Mouse (Mus musculus) MEL (cell line): ENCODE results near the gene Sik3. TPM values are rescaled to one million over a fixed set of nuclear protein-coding genes. Genes with fewer than 3 reads are reported as not detected.

ENCODE experiments used
- DNase-seq: peaks from one replicate; pipeline ENCODE4 v3.0.0; 2011; ENCODE audit warnings: low read depth, low spot score
- H3K27ac ChIP-seq: 2 replicates; pipeline ENCODE4 v1.5.1; 2012; ENCODE audit warnings: low read depth, mild to moderate bottlenecking, control low read depth, low read length, moderate library complexity; ENCODE audit not compliant: control insufficient read depth
- H3K27me3 ChIP-seq, 2 experiments: fragments of 150-350 bp in 1 of 2; sonication (generic) in 1 of 2; 2 replicates each; pipeline ENCODE4 v1.6.1; 2012; ENCODE audit warnings: low read length in 2 of 2, mild to moderate bottlenecking in 2 of 2, improper control_type of control experiment in 1 of 2, moderate library complexity in 1 of 2; ENCODE audit not compliant: insufficient read depth in 2 of 2, control insufficient read depth in 1 of 2
- H3K36me3 ChIP-seq, 2 experiments: 2 replicates each; pipeline ENCODE4 v1.6.1; 2012 to 2014; ENCODE audit warnings: low read length in 2 of 2, improper control_type of control experiment in 1 of 2, inconsistent platforms in 1 of 2, mild to moderate bottlenecking in 1 of 2; ENCODE audit not compliant: insufficient read depth in 2 of 2, control insufficient read depth in 1 of 2
- H3K4me1 ChIP-seq, 2 experiments: fragments of 150-350 bp in 1 of 2; sonication (generic) in 1 of 2; 2 replicates each; pipeline ENCODE4 v1.6.1; 2012; ENCODE audit warnings: low read length in 2 of 2, improper control_type of control experiment in 1 of 2, mild to moderate bottlenecking in 1 of 2; ENCODE audit not compliant: insufficient read depth in 2 of 2, control insufficient read depth in 1 of 2
- H3K4me3 ChIP-seq, 2 experiments: fragments of 150-350 bp in 1 of 2; sonication (generic) in 1 of 2; 2 replicates each; pipeline ENCODE4 v1.5.1; 2012; ENCODE audit warnings: low read depth in 2 of 2, low read length in 2 of 2, mild to moderate bottlenecking in 2 of 2, moderate library complexity in 2 of 2, control low read depth in 1 of 2, improper control_type of control experiment in 1 of 2; ENCODE audit not compliant: control insufficient read depth in 1 of 2, insufficient read depth in 1 of 2
- H3K79me2 ChIP-seq: 2 replicates; pipeline ENCODE4 v1.6.1; 2012; ENCODE audit warnings: mild to moderate bottlenecking, low read length, moderate library complexity; ENCODE audit not compliant: control insufficient read depth, poor library complexity, insufficient read depth
- H3K9ac ChIP-seq: 2 replicates; pipeline ENCODE4 v1.6.1; 2012; ENCODE audit warnings: low read depth, mild to moderate bottlenecking, control low read depth, low read length, moderate library complexity; ENCODE audit not compliant: control insufficient read depth, poor library complexity, severe bottlenecking
- H3K9me3 ChIP-seq: fragments of 150-350 bp; sonication (generic); replicated peaks from 2 replicates; pipeline ENCODE4 v1.6.1; 2012; ENCODE audit warnings: mild to moderate bottlenecking, low read length, improper control_type of control experiment, moderate library complexity; ENCODE audit not compliant: insufficient read depth
- BHLHE40 ChIP-seq: IDR thresholded peaks from 2 replicates; pipeline ENCODE4 v1.6.1; 2012; ENCODE audit warnings: low read depth, mild to moderate bottlenecking, inconsistent platforms, low read length, improper control_type of control experiment, borderline replicate concordance
- CHD2 ChIP-seq: IDR thresholded peaks from 2 replicates; pipeline ENCODE4 v1.6.1; 2011; ENCODE audit warnings: low read length, improper control_type of control experiment
- E2F4 ChIP-seq: IDR thresholded peaks from 2 replicates; pipeline ENCODE4 v1.6.1; 2011; ENCODE audit warnings: low read depth, low read length, improper control_type of control experiment, borderline replicate concordance
- ETS1 ChIP-seq: IDR thresholded peaks from 2 replicates; pipeline ENCODE4 v1.6.1; 2012; ENCODE audit warnings: low read depth, mild to moderate bottlenecking, inconsistent platforms, low read length, improper control_type of control experiment, moderate library complexity
- GABPA ChIP-seq: IDR thresholded peaks from 2 replicates; pipeline ENCODE4 v1.6.1; 2012; ENCODE audit warnings: low read depth, mild to moderate bottlenecking, inconsistent platforms, low read length, improper control_type of control experiment, moderate library complexity
- HCFC1 ChIP-seq: IDR thresholded peaks from 2 replicates; pipeline ENCODE4 v1.6.1; 2012; ENCODE audit warnings: low read depth, mild to moderate bottlenecking, inconsistent platforms, low read length, improper control_type of control experiment, moderate library complexity
- MAFK ChIP-seq: IDR thresholded peaks from 2 replicates; pipeline ENCODE4 v1.6.1; 2011; ENCODE audit warnings: low read depth, mild to moderate bottlenecking, low read length, improper control_type of control experiment, borderline replicate concordance
- MAZ ChIP-seq: IDR thresholded peaks from 2 replicates; pipeline ENCODE4 v1.6.1; 2012; ENCODE audit warnings: low read depth, mild to moderate bottlenecking, inconsistent platforms, low read length, improper control_type of control experiment
- MXI1 ChIP-seq: IDR thresholded peaks from 2 replicates; pipeline ENCODE4 v1.6.1; 2011; ENCODE audit warnings: mild to moderate bottlenecking, low read depth, low read length, improper control_type of control experiment
- NELFE ChIP-seq: IDR thresholded peaks from 2 replicates; pipeline ENCODE4 v1.6.1; 2011; ENCODE audit warnings: low read depth, low read length, improper control_type of control experiment
- RAD21 ChIP-seq: IDR thresholded peaks from 2 replicates; pipeline ENCODE4 v1.6.1; 2011; ENCODE audit warnings: mild to moderate bottlenecking, low read depth, low read length, improper control_type of control experiment
- RCOR1 ChIP-seq: IDR thresholded peaks from 2 replicates; pipeline ENCODE4 v1.6.1; 2012; ENCODE audit warnings: low read depth, mild to moderate bottlenecking, inconsistent platforms, low read length, improper control_type of control experiment
- TBP ChIP-seq: IDR thresholded peaks from 2 replicates; pipeline ENCODE4 v1.8.0; 2011; ENCODE audit warnings: low read depth, low read length, improper control_type of control experiment
- USF2 ChIP-seq, 2 experiments: IDR thresholded peaks; 2 replicates each; pipeline ENCODE4 v1.6.1; 2011 to 2012; ENCODE audit warnings: improper control_type of control experiment in 2 of 2, low read length in 2 of 2, borderline replicate concordance in 1 of 2, inconsistent platforms in 1 of 2, low read depth in 1 of 2, mild to moderate bottlenecking in 1 of 2; ENCODE audit not compliant: insufficient read depth in 1 of 2
- ZC3H11A ChIP-seq: IDR thresholded peaks from 2 replicates; pipeline ENCODE4 v1.6.1; 2012; ENCODE audit warnings: low read depth, mild to moderate bottlenecking, inconsistent platforms, low read length, improper control_type of control experiment
- ZKSCAN1 ChIP-seq: IDR thresholded peaks from 2 replicates; pipeline ENCODE4 v1.6.1; 2012; ENCODE audit warnings: low read depth, mild to moderate bottlenecking, inconsistent platforms, low read length, improper control_type of control experiment, moderate library complexity
- ZMIZ1 ChIP-seq: IDR thresholded peaks from 2 replicates; pipeline ENCODE4 v1.6.1; 2012; ENCODE audit warnings: low read depth, mild to moderate bottlenecking, inconsistent platforms, low read length, improper control_type of control experiment, moderate library complexity
- polyA plus RNA-seq, 2 experiments: library from polyadenylated mRNA; stranded (reverse) in 1 of 2; unstranded in 1 of 2; fragments of >175 nt in 1 of 2; fragments of >200 nt in 1 of 2; gene quantifications; 2 replicates each; pipeline versions ENCODE4 v1.2.1 to v1.2.4; 2012; ENCODE audit warnings: low replicate concordance in 2 of 2, low read depth in 1 of 2; ENCODE audit not compliant: insufficient read length in 2 of 2, insufficient read depth in 1 of 2, missing spikeins in 1 of 2
- total RNA-seq: library from RNA; depleted of rRNA; stranded (reverse); fragments of 300-350 nt; gene quantifications from 2 replicates; pipeline ENCODE4 v1.2.3, GENCODE M21; 2012

Gene Sik3
- total and polyA plus RNA-seq, 3 experiments: 78.7 to 111 TPM; not detected in 1

DNA sequence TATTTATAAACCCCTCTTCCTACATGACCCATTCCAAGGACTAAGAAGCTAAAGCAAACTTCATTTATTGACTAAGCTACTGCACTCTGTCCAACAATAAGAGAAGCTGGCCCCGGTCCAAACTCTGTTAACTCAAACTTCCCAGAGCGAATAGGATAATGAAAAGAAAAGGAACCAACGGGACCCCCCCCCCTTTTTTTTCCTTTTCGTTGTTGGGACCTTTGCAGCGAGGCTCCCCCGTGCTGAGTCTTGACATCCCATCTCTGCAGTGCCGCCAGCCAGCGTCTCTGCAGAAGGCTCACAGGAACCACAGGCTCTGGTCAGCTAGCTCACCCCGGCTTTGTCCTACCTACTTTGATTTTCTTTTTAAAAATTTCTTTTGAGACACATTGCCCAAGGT, 3.2 kb downstream of the Sik3 start:
- Histone ChIP-seq H3K9me3 (no peaks in the 10 kb centered on the region), H3K36me3 (peaks cover 9 to 30% of the 10 kb centered on the region in 2 experiments), H3K27ac (no peak overlapping the region), H3K9ac (no peak overlapping the region; the same call in 1 of the 2 replicates), H3K4me1 (peaks cover 5 to 14% of the 10 kb centered on the region in 2 experiments), H3K79me2 (peaks cover 77% of the 10 kb centered on the region), H3K27me3 (no peaks in the 10 kb centered on the region), H3K4me3 (peak overlapping the region in 1 of 2 experiments; percentile 90; a peak in 2 of 4 replicates)
- no peak for TF ChIP-seq ZC3H11A
- TF ChIP-seq NELFE: no peak
- TF ChIP-seq MAFK: no peak
- TF ChIP-seq USF2 (IDR thresholded peaks at IDR 0.05; ENCODE audit: borderline replicate concordance in 1 of 2, insufficient read depth in 1 of 2, low read depth in 1 of 2, low read length in 2 of 2): no peak
- no peak for TF ChIP-seq ZMIZ1
- TF ChIP-seq HCFC1: no peak
- DNase-seq: peak; percentile 45

DNA sequence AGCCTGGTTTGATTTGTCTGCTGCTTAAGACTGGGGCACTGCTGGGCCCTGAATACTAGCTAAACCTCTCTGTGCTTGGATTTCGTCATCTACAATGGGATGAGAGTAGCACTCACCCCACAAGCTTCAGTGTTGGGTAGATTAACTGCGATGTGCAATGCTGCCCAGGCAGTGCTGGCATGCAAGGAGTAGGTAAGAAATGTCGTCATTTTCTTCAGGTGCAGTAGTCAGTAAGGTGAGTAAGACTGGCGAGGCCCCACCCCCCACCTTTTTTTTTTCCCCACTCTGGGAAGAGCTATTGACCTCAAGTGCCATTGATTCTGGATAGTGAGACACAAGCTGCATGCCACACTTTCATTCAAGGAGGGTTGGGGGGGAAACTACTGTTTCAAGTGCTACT, 3.8 kb downstream of the Sik3 start:
- no peak for DNase-seq
- peaks cover 83% of the 10 kb centered on the region for H3K79me2 ChIP-seq
- no peak overlapping the region for H3K9ac ChIP-seq
- H3K4me1 ChIP-seq: peaks cover 3 to 8% of the 10 kb centered on the region in 2 experiments
- no peak overlapping the region for H3K27ac ChIP-seq
- TF ChIP-seq TBP: no peak
- peak; percentile 22; the same call in 1 of the 2 replicates for TF ChIP-seq MXI1
- no peak overlapping the region for H3K4me3 ChIP-seq
- no peaks in the 10 kb centered on the region for H3K27me3 ChIP-seq
- peaks cover 11 to 24% of the 10 kb centered on the region in 2 experiments for H3K36me3 ChIP-seq
- no peaks in the 10 kb centered on the region for H3K9me3 ChIP-seq

DNA sequence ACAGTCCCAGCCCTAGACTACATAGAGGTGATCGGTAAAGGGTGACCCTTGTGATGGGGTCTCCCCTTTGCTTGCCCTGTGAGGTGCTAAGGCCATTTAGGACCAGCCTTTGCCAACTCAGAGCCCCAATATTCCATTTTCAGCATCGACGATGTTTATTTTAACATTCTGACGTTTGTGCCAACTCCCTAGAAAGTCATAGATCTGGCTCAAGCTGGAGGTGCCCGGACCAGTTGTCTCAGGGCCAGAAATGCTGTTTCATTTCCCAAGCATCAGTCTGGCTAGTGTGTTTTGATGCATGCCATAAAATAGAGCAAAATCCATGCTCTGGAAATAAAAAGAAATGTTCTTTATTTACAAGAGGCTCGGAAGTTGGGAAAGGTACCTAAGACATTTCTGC, 5.7 kb downstream of the Sik3 start:
- peaks cover 3 to 8% of the 10 kb centered on the region in 2 experiments for H3K4me1 ChIP-seq
- peaks cover 16 to 24% of the 10 kb centered on the region in 2 experiments for H3K36me3 ChIP-seq
- H3K9ac ChIP-seq: no peak overlapping the region
- TF ChIP-seq ZKSCAN1: no peak
- no peak for TF ChIP-seq RAD21
- no peak for TF ChIP-seq ETS1
- no peak for TF ChIP-seq TBP
- no peak for TF ChIP-seq CHD2
- TF ChIP-seq BHLHE40: no peak
- TF ChIP-seq GABPA: no peak
- no peak for TF ChIP-seq MAZ
- no peak for TF ChIP-seq E2F4
- no peak for TF ChIP-seq RCOR1
- TF ChIP-seq, all 39 proteins: peak for 0
- H3K27me3 ChIP-seq: no peaks in the 10 kb centered on the region
- H3K79me2 ChIP-seq: peaks cover 88% of the 10 kb centered on the region
- DNase-seq: no peak
- no peak overlapping the region for H3K4me3 ChIP-seq
- no peaks in the 10 kb centered on the region for H3K9me3 ChIP-seq
- no peak overlapping the region for H3K27ac ChIP-seq
